Mouse (Mus musculus) heart, adult 2 months (tissue): Measurements from ENCODE around the gene Pdhb.

Source experiments
- CTCF ChIP-seq: fragments of 200-600 bp; IDR thresholded peaks from 2 replicates; pipeline ENCODE4 v1.8.1; 2022; ENCODE audit warnings: antibody characterized with exemption, mild to moderate bottlenecking, moderate library complexity
- POLR2A ChIP-seq: fragments of 200-500 bp; IDR thresholded peaks from 2 replicates; pipeline ENCODE4 v1.6.1; 2011; ENCODE audit warnings: mild to moderate bottlenecking, low read depth, low read length, control low read depth; ENCODE audit not compliant: insufficient read depth

DNA sequence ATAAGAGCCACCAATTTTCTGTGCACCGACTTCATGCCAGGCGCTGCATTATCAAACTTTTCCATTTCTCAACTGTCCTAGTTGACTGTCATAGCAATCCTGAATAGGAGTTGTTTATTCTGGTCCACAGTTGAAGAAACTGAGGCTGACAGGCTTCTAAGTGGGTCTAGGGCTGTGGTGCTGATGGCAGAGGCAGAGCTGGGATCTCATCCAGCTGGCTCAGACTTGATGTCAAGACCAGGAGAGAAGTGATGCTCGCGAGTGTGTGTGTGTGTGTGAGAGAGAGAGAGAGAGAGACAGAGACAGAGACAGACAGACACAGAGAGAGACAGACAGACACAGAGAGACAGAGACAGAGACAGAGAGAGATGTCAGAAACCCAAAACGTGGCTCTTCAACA is 27.9 kb upstream of the Pdhb start:
- TF ChIP-seq POLR2A = no peak
- no peak for TF ChIP-seq CTCF
